Mouse (Mus musculus): ENCODE measurements around the gene Tnfrsf9. TPM values are rescaled to one million over a fixed set of nuclear protein-coding genes. Genes with fewer than 3 reads are reported as not detected.

The Tnfrsf9 gene
- total RNA-seq, 2 experiments from 2014 or later = 0.11 to 0.26 TPM

GRCm38 (mm10) chr4:150978156-150978910 lies 64.0 kb downstream of the Tnfrsf9 start:
- no peak for ATAC-seq (ENCODE audit: poor library complexity, severe bottlenecking)

GRCm38 (mm10) chr4:150979455-150979854 lies 65.1 kb downstream of the Tnfrsf9 start:
- no peak for ATAC-seq (ENCODE audit: poor library complexity, severe bottlenecking)

DNA sequence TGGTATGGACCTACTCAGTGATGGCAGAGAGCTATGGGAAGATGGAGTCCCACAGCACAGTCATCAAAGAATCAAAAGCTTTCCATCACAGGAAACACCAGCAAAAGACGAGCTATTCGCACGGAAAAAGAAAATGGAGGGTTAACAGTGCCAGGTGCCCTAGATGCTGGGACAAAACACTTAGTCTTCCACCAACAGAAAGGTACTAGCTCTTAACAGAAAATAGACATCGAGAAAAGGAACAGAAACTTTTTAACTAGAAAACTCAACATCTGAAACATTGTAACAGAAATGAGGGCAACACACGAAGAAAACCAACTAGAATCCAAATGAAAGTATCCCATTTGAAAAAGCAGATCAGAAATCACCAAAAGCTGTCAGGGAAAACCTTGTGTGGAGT lies 65.8 kb downstream of the Tnfrsf9 start:
- no peak for ATAC-seq (ENCODE audit: poor library complexity, severe bottlenecking)

- no peak for ATAC-seq (ENCODE audit: poor library complexity, severe bottlenecking)
Measured at GRCm38 (mm10) chr4:150990148-150990547, 75.8 kb downstream of the Tnfrsf9 start.

Other genes starting within 250 kb of the Tnfrsf9 start
- gene Errfi1, start 60.6 kb upstream of the Tnfrsf9 start, total RNA-seq (2015) = 1.8 and 3.7 TPM in 2 replicates
- 2.3 and 3.4 TPM in 2 replicates for gene Errfi1, start 60.6 kb upstream of the Tnfrsf9 start, total RNA-seq (2017)
- gene Park7, start 125 bp upstream of the Tnfrsf9 start, total RNA-seq (2015) = 118 and 123 TPM in 2 replicates
- 153 and 156 TPM in 2 replicates for gene Park7, start 125 bp upstream of the Tnfrsf9 start, total RNA-seq (2017)
- not detected in 2 replicates for gene Uts2, start 82.5 kb downstream of the Tnfrsf9 start, total RNA-seq (2015)
- gene Uts2, start 82.5 kb downstream of the Tnfrsf9 start, total RNA-seq (2017) = not detected in 2 replicates
- gene Per3, start 130.1 kb downstream of the Tnfrsf9 start, total RNA-seq (2015) = 0.94 and 1.6 TPM in 2 replicates
- 1.2 and 1.5 TPM in 2 replicates for gene Per3, start 130.1 kb downstream of the Tnfrsf9 start, total RNA-seq (2017)
- 134 and 150 TPM in 2 replicates for gene Vamp3, start 143.4 kb downstream of the Tnfrsf9 start, total RNA-seq (2015)
- 71.5 and 95.3 TPM in 2 replicates for gene Vamp3, start 143.4 kb downstream of the Tnfrsf9 start, total RNA-seq (2017)
- not detected in 2 replicates for gene Gm13090, start 175.0 kb downstream of the Tnfrsf9 start, total RNA-seq (2015)
- not detected in 2 replicates for gene Gm13090, start 175.0 kb downstream of the Tnfrsf9 start, total RNA-seq (2017)